Mouse (Mus musculus) brain, embryonic 14.5 days (tissue): Measurements from ENCODE around the gene Bcl2.

Experiments
- CTCF ChIP-seq: fragments of 200-500 bp; IDR thresholded peaks from 2 replicates; pipeline ENCODE4 v1.5.1; 2012; ENCODE audit warnings: inconsistent platforms, mild to moderate bottlenecking, moderate library complexity, borderline replicate concordance; ENCODE audit not compliant: insufficient read depth, insufficient read length; ENCODE audit errors: extremely low read depth
- POLR2A ChIP-seq: fragments of 200-500 bp; IDR thresholded peaks from 2 replicates; pipeline ENCODE4 v1.6.1; 2012; ENCODE audit warnings: mild to moderate bottlenecking, inconsistent platforms, borderline replicate concordance; ENCODE audit not compliant: poor library complexity, insufficient read depth, insufficient read length, severe bottlenecking; ENCODE audit errors: extremely low read depth

GRCm38 (mm10) chr1:106618814-106619213 lies 95.3 kb downstream of the Bcl2 start:
- TF ChIP-seq CTCF (no peak), POLR2A (no peak)
